Mouse (Mus musculus): Measurements from ENCODE around the gene Tdrd3.

DNA sequence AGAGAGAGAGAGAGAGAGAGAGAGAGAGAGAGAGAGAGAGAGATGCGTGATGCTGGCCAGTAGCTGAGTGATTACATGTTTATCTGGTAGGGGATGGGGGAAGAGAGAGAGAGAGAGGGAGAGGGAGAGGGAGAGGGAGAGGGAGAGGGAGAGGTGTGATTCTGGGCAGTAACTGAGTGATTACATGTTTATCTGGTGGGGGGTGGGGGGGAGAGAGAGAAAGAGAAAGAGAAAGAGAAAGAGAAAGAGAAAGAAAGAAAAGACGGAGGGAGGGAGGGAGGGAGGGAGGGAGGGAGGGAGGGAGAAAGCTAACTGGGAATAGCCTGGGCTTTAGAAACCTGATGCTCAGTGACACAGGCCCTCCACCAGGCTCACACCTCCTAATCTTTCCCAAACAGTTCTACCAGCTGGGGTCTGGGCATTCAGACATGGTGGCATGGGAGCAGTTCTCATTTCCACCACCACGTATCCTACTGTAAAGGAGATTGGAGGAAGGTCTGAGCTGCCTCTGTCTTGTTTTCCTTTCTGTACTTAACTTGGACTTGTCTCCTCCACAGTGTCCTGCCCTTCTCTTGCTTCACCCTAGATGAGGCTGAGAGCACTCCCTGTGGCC, 62.0 kb downstream of the Tdrd3 start:
- TF ChIP-seq POLR2A (IDR thresholded peaks at IDR 0.05; ENCODE audit: low read depth, low read length) (no peak), CTCF (IDR thresholded peaks at IDR 0.05; ENCODE audit: extremely low read depth, insufficient read depth, insufficient read length, insufficient replicate concordance) (no peak)
